Mouse (Mus musculus) embryonic stem cell, embryonic (primary cell): ENCODE data around the gene Trim47.

Source experiments
- CTCF ChIA-PET, 4 experiments: fragments of 300-600 bp in 2 of 4; fragments of 350-600 bp in 2 of 4; sonication (Branson Sonifier 250); formaldehyde crosslinking; loops; one replicate each; lab custom pipeline; 2022; ENCODE audit warnings: inconsistent platforms in 2 of 4; lab: Charles Lee
- POLR2A ChIA-PET, 4 experiments: fragments of 300-600 bp in 2 of 4; fragments of 350-600 bp in 2 of 4; sonication (Branson Sonifier 250); formaldehyde crosslinking; loops; one replicate each; lab custom pipeline; 2022; ENCODE audit warnings: antibody characterized with exemption in 4 of 4, inconsistent platforms in 1 of 4; lab: Charles Lee

Trim47 gene

DNA sequence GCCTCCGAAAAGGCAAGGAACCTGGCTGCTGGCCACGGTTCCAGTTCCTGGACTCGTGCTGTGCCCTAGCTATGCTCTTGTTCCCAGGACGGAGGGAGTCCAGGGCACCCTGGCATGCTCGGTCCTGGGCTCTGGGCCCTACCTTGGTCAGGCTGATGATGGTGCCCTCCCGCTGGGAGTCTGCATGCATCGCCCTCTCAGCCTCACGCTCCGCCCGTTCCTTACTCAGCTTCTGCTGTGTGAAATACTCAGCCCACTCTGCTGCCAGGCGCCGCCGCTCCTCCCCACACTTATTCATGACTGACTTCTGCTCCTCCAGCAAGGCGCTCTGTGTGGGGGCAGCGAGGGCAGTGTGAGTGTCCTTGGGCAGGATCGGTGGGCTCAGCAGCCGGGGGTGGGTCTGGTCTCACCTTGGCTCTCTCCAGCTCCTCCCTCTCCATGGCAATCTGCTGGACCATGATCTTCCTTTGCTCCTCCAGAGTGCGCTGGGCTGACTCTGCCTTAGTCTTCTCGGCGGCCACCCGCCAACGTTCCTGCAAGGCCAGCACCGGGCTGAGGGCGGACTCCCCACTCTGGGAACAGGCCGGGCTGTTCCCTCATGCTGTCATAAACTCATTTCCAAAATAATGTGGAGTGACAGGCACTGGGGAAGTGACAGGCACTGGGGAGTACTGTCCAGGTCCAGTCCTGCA, 19.4 kb upstream of the Trim47 start:
- POLR2A ChIA-PET, result interaction anchor here in 3 of 4 experiments (0.5 to 9.3 kb wide), 18 partner anchors 8 to 282 kb away, joined by 3 to 75 read pairs (median 4); partner anchors contain the start of genes Fbf1 (in 2 of the 3), Galk1 (in 1 of the 3), Mrpl38 (in 1 of the 3) and Trim65 (in 1 of the 3)
- CTCF ChIA-PET, result interaction anchor here (0.5 to 1.4 kb wide), 5 partner anchors 8 to 270 kb away, joined by 3 to 8 read pairs (median 5); partner anchors contain the start of gene Mrpl38 (in 1 of the 4)

DNA sequence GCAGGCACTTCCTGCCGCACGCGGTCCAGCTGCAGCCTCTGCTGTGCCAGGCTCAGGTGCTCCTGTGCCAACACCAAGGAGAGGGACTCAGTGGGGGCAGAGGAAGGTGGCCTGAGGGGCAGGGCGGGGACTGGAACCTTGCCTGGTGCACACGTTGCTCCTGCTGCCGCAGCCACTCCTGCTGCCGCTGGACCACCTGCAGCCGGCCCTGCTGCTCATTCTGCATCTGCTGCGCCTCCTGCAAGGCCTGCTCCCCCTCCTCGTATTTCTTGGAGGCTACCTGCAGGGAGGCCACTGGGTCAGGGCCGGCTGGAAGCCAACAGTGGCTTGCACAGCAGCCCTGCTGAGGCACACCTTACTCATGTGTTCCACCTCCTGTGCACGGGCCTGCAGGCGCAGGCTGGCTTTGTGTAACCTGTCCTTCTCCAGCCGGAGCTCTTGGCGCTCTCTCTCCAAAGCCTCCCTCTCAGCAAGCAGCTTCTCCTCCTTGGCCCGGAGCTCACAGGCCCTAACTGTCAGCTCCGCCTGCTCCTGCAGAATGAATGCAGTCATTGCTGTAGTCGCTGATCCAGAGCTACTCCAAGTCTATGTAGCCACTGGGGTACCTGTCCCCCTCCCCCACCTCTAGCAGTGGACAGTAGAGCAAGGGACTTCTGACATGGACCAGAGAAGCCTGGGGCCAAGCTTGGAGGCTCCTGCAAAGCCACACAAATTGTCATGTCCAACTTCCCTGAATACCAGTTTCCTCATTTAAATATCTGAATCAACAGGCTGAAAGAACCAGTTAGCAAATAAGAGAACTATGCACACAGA, 18.7 kb upstream of the Trim47 start:
- CTCF ChIA-PET, result interaction anchor here in 2 of 4 experiments (0.6 to 1.3 kb wide), 2 partner anchors 74 to 269 kb away, joined by 3 to 4 read pairs; no protein-coding TSS in a partner anchor
- POLR2A ChIA-PET, result interaction anchor here in 2 of 4 experiments (0.5 to 9.3 kb wide), 16 partner anchors 9 to 283 kb away, joined by 3 to 75 read pairs (median 4); partner anchors contain the start of genes Fbf1 (in 2 of the 2), Galk1 (in 1 of the 2) and Trim65 (in 1 of the 2)

DNA sequence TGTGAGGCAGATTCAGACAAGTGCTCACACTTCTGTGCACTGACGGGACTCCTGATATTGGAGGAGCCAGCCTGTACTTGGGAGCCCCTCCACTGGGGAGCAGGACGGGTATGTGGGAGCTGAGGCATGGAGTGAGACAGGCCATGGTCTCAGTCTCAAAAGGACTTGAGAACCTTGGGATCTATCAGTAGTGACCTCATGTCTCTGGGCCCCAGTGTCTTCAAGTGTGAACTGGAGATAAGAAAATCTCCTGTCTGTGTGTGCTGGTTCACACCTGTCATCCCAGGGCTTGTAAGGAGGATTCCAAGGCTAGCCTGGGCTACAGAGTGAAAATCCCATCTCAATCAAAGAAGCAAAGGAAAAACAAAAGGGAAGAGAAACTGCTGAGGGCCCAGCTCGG, 16.5 kb upstream of the Trim47 start:
- ChIA-PET POLR2A (interaction anchor here in 3 of 4 experiments (0.5 to 9.3 kb wide), 18 partner anchors 8 to 766 kb away, joined by 3 to 75 read pairs (median 4); partner anchors contain the start of genes Acox1 (in 1 of the 3), Exoc7 (in 1 of the 3), Fbf1 (in 1 of the 3) and Jpt1 (in 1 of the 3)), CTCF (interaction anchor here in 3 of 4 experiments (0.5 to 1.4 kb wide), 3 partner anchors 26 to 500 kb away, joined by 3 read pairs; no protein-coding TSS in a partner anchor)

DNA sequence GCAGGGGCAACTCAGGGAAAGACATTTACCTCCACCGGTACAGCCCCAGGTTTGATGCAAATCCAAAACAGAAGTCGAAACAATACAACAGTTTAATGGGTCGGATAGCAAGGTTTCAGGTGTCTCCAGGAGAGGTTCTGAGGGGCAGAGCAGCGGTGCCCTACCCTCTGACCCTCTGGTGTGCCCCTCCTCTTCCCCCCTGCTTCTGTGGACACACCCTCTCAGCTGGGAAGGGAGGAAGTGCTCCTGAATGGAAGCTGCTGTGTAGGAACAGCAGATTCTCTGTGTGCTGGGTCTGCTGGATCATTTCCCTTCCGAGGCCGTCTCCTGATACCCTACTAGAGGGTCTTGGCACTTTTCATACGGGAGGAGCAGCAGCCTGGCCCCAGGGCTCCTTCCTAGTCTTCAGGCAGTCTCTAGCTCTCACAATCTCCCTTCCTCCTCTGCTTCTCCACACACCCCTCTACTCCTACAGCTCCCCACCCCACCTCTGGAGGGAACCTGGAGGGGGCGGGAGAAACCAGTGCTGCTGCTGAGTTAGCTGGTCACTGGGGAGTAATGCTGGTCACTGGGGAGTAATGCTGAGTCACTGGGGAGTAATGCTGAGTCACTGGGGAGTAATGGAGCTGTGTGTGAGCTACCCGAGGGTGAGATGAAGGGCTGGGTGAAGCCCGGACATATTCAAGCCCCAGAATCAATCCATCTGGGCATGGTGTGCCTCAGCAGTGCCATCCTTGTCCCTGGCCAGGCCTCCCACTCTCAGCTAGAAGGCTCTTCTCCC, 15.4 kb upstream of the Trim47 start:
- CTCF ChIA-PET, result interaction anchor here (0.5 to 2.1 kb wide), 14 partner anchors 9 to 513 kb away, joined by 3 to 7 read pairs (median 4); no protein-coding TSS in a partner anchor
- POLR2A ChIA-PET, result interaction anchor here (0.6 to 9.3 kb wide), 42 partner anchors 8 to 756 kb away, joined by 3 to 75 read pairs (median 4); partner anchors contain the start of genes Fbf1 (in 2 of the 4), Trim47 (in 2 of the 4), Acox1 (in 1 of the 4) and Exoc7 (in 1 of the 4)

DNA sequence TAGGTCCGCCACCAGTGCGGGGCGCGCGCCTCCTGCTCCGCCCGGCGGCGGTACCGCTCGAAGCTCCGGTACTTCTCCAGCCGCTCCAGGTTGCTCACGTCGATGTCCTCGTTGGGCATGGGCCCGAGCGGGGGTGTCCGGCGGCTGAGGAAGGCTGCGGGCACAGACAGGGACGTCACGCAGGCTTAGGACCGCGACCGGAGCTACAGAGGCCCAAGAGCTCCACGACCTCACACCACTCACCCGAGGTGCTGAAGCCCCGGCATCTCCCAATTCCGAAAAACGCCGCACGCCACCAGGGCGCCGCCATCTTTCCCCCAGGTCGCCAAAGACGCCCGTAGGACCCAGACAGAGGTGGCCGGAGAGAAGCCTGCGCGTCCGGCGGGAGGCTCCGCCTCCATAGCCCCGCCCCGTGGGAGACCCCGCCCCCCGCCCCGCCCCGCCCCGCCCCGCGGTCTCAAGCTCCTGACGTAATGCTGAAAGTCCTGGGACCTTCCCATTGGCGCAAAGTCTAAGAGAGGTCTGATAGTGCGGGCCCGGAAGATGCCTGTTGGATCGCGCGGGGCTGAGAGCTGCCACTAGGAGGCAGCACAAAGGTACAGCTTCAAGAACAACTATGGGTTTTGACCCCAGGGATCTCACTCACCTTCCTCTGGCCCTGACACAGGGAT, 11.6 kb upstream of the Trim47 start, which contains the start of gene Mrpl38:
Gene Mrpl38, minus strand, starts transcription at position 401 of the 671 bp plus-strand sequence.
- POLR2A ChIA-PET, result interaction anchor here (0.6 to 3.9 kb wide), 122 partner anchors 8 to 955 kb away, joined by 3 to 43 read pairs (median 4); partner anchors contain the start of genes Exoc7 (in 3 of the 4), Ten1 (in 3 of the 4), Unk (in 3 of the 4) and Acox1 (in 2 of the 4)
- CTCF ChIA-PET, result interaction anchor here (0.6 to 2.5 kb wide), 93 partner anchors 8 to 884 kb away, joined by 3 to 31 read pairs (median 4); partner anchors contain the start of genes Trim47 (in 3 of the 4), Fbf1 (in 2 of the 4), Exoc7 (in 1 of the 4) and Foxj1 (in 1 of the 4)

DNA sequence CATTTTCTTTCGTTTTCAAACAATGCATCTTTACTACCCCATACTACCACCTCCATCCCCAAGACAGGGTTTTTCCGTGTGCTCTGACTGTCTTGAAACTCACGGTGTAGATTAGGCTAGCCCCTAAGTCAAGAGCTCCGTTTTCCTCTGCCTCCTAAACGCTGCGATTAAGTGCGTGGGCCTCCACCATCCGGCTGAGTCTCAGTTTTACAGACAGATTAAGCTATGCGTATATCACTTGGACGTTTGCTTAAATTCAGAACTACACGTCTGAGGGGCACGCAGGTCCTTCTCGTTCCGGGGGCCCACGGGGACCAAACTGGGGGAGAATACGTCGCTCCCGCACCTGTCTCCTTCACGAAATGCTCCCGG, 11.1 kb upstream of the Trim47 start:
- POLR2A ChIA-PET, result interaction anchor here (0.6 to 3.9 kb wide), 97 partner anchors 8 to 550 kb away, joined by 3 to 43 read pairs (median 5); partner anchors contain the start of genes Exoc7 (in 3 of the 4), Ten1 (in 3 of the 4), Unk (in 3 of the 4) and Acox1 (in 2 of the 4)
- CTCF ChIA-PET, result interaction anchor here (0.5 to 2.5 kb wide), 80 partner anchors 8 to 1471 kb away, joined by 3 to 31 read pairs (median 4); partner anchors contain the start of genes Trim47 (in 3 of the 4), Fbf1 (in 2 of the 4), Exoc7 (in 1 of the 4) and Foxj1 (in 1 of the 4)

DNA sequence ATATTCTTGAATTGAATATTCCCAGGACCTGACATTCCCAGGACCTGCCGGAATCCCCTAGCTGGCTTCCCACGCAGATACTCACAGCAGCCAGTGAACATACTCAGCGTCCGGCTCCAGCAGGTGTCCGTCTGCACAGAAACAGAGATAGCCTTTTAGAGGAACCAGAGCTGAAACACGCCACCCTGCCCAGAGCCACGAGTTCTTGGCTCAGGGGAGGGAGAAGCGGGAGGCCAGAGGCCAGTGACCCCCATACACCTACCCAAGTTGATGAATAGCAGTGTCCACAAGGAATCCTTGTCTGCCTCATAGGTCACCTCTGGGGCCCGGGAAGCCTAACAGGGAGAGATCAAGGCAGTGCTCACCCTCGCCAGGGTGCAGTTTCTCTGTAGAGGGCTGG, 7.2 kb upstream of the Trim47 start:
- CTCF ChIA-PET, result interaction anchor here in 1 of 4 experiments (0.5 to 1.3 kb wide), 3 partner anchors 39 to 494 kb away, joined by 3 to 6 read pairs (median 4); no protein-coding TSS in a partner anchor
- POLR2A ChIA-PET, result interaction anchor here in 2 of 4 experiments (0.6 to 8.1 kb wide), 14 partner anchors 9 to 490 kb away, joined by 3 to 43 read pairs (median 4); no protein-coding TSS in a partner anchor

DNA sequence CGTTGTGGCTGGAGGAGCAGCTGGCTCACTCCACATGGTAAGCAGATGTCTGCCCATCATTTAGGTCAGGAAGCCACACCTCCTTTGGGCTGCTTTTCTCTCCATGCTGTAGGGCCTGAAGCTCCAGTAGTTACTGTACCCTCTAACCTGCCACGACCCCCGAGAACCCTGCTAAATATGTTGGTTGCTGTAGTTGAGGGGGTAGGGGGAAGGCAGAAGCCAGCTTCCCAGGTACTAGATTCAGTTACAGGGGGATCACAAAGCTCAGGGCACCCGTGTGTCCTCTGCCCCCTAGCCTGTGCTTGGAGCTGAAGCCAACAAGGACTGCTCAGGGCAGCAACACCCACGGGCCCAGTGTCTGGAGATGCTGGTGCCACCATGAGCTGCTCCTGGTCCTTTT, 6.5 kb upstream of the Trim47 start:
- ChIA-PET POLR2A (interaction anchor here in 2 of 4 experiments (0.8 to 8.1 kb wide), 10 partner anchors 9 to 109 kb away, joined by 3 to 43 read pairs (median 4); no protein-coding TSS in a partner anchor), CTCF (interaction anchor here in 1 of 4 experiments (0.5 to 1.3 kb wide), 3 partner anchors 38 to 494 kb away, joined by 3 to 6 read pairs (median 4); no protein-coding TSS in a partner anchor)

DNA sequence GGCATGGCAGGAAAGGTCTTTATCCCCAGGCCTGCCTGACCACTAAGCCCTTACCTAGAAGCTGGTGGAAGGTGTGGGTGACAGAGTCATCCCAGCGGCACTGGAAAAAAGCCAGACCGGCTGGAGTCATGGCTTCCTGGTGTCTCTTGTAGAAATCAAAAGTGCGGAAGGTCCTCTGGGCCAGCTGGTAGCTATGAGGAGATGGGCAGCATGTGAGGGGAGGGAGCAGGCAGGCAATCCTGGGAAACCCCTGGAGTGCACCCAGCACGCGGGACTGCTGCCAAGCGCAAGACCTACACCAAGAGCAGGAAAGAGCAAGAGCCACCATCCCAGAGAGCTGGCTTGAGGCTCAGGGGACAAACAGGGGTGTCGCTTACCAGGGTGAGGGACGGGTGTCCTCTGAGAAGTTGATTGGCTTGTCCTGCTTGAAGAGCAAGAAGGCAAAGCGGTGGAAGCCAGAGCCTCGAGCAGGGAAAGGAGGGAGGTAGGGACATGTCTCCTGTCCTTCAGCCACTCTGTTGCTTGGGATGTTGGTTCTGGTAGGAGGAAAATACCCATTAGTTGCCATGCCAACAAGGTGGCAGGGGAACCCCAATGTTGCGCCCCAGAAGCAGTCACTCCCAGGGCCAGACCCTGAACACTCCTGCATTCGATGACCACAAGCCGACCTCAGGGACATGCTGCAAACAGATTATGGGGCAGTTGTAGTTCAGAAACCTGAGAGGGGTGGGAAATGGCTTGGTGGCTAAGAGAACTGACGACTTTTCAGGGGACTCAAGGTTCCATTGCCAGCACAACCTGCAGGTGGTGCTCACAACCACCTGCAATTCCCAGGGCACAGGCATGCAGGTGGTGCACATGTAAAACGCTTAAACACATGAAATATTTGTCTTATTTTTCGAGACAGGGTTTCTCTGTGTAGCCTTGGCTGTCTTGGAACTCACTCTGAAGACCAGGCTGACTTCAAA, 5.6 kb upstream of the Trim47 start:
- POLR2A ChIA-PET, result interaction anchor here in 1 of 4 experiments (0.8 to 8.1 kb wide), 5 partner anchors 11 to 30 kb away, joined by 3 to 43 read pairs (median 4); no protein-coding TSS in a partner anchor
- CTCF ChIA-PET, result interaction anchor here in 1 of 4 experiments (1.6 kb wide), 1 partner anchor 83 kb away, joined by 4 read pairs; no protein-coding TSS in a partner anchor

DNA sequence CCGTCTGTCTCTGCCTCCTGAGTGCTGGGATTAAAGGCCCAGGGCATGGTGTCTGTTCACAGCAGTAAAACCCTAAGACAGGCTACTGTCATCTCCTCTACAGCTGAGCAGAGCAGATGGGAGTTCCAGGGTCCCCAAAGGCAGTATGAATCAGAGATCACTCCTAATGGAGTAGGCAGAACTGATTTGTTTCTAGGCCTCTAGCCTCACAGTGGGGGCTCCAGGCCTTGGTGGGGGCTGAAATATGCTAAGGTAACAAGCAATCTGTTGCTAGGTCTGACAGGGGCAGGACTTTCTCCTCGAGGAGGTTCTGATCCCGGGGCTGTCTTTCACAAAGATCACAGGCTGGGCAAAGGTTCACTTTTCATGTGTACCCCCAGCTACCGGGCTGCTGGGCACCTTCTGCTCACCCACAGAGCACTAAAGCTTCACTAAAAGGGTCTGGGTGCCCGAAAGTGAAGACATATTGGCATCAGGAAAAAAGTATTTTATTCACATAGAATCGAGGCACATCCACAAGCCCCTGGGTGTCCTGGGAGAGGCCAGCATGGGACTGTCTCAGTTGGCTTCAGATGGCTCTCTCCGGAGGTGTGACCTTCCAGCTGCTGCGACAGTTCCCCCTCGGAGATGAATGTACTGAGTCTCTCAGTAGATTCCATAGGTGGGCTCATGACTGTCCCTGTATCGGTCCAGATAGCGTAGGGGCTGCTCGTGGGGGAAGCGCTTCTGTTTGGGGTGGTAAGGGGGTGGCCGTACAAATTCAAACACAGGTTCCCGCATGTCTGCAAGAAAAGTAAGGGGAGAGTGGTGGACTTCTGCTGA, 4.5 kb upstream of the Trim47 start:
- POLR2A ChIA-PET, result interaction anchor here in 2 of 4 experiments (1.0 to 8.1 kb wide), 10 partner anchors 6 to 107 kb away, joined by 3 to 43 read pairs (median 4); partner anchors contain the start of gene Mrpl38 (in 1 of the 2)

DNA sequence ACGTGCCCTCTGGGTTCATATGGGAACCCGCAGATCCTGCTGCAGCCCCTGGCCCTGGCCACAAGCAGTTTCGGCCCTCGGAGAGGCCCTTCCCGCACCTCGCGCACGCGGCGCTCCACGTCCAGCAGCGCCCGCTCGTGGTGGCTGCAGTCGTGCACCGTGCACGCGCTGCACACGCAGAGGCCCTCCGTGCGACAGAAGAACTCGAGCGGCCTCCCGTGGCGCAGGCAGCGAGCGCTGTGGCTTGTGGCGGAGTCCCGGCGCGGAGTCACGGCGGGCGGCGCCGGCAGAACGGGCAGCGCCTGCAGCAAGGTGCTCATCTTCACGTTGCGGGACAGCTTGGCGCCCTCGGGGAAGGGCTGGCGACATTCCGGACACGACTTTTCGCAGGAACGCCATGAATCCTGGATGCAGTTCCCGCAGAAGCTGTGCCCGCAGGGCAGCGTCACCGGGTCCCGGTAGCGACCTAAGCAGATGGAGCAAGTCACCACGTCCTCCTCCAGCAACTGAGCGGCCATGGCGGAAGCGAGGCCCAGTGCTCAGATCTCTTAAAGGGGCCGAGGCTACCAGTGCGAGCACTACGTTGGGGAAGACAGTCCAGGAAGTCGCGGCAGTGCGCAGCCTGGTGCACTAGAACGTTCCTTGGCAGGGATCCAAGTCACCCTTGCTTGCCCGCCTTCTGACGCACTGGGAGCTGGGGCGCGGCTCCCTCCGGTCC, 3.6 kb upstream of the Trim47 start, which contains the start of gene Trim65:
Gene Trim65, minus strand, starts transcription at position 641 of the 718 bp plus-strand sequence.
- CTCF ChIA-PET, result interaction anchor here in 3 of 4 experiments (0.6 to 2.0 kb wide), 9 partner anchors 8 to 191 kb away, joined by 3 to 8 read pairs (median 3); partner anchors contain the start of gene Mrpl38 (in 1 of the 3)
- POLR2A ChIA-PET, result interaction anchor here (0.5 to 8.1 kb wide), 18 partner anchors 7 to 316 kb away, joined by 3 to 43 read pairs (median 4); partner anchors contain the start of gene Mrpl38 (in 3 of the 4)

More for the DNA sequence above, 4.5 kb upstream of the Trim47 start:
- CTCF ChIA-PET, result interaction anchor here in 2 of 4 experiments (0.6 to 2.0 kb wide), 4 partner anchors 7 to 294 kb away, joined by 3 to 6 read pairs (median 4); partner anchors contain the start of gene Mrpl38 (in 1 of the 2)

DNA sequence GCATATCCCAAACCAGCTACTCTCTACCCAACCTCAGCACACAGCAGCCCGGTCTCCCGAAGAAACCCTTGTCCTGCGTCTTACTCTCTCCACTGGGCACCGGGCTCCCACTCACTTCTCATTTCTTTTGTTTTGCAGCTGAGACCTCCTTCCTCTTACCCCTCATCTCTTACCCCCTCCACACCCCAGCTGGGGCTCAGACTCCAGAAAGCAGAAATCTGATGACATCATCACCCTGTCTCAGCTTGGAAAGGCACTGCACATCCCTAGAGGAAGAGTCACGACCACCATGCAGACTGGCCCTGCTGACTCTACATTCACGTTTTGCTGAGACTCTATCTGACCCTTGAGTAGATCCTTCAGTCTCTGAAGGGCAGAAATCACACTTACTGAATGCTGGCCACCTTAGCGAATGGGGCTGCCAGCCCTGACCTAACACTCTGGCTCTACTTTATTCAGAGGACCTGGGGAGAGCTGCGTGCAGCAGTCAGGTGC, 3.0 kb upstream of the Trim47 start:
- POLR2A ChIA-PET, result interaction anchor here (0.5 to 8.1 kb wide), 16 partner anchors 8 to 246 kb away, joined by 3 to 43 read pairs (median 4); partner anchors contain the start of gene Mrpl38 (in 3 of the 4)
- CTCF ChIA-PET, result interaction anchor here in 3 of 4 experiments (0.6 to 2.0 kb wide), 12 partner anchors 9 to 210 kb away, joined by 3 to 8 read pairs (median 3); partner anchors contain the start of gene Mrpl38 (in 2 of the 3)
